Comparison of ENCODE assay signal across 30 mouse cellular contexts in genomic region chr6:41721430-41721829, GRCm38 (mm10). TPM values are rescaled to one million over a fixed set of nuclear protein-coding genes. Genes with fewer than 3 reads are reported as not detected.
"Had no signal": no experiment of that assay in that cellular context is flagged by ENCODE, and none has a peak within 500 bp of the region (broad histone marks: within the 10 kb centered on the region; RNA-seq: fewer than 3 reads in every experiment).

No protein-coding gene starts in this region.

- H3K27me3 ChIP-seq: intestine, embryonic 15.5 days; kidney, embryonic 15.5 days; limb, embryonic 12.5 days; limb, embryonic 15.5 days; midbrain, embryonic 13.5 days had no signal

- H3K27ac ChIP-seq: intestine, embryonic 15.5 days; kidney, embryonic 15.5 days; left cerebral cortex, adult 2 months; limb, embryonic 12.5 days; limb, embryonic 15.5 days; midbrain, embryonic 10.5 days; midbrain, embryonic 13.5 days; stomach, postnatal 0 days had no signal

- H3K36me3 ChIP-seq: intestine, embryonic 15.5 days; kidney, embryonic 15.5 days; limb, embryonic 12.5 days; limb, embryonic 15.5 days; midbrain, embryonic 10.5 days; midbrain, embryonic 13.5 days had no signal

- ATAC-seq: intestine, embryonic 15.5 days; midbrain, embryonic 13.5 days; midbrain, embryonic 16.5 days had no signal

- H3K9me3 ChIP-seq: intestine, embryonic 15.5 days; kidney, embryonic 15.5 days; limb, embryonic 12.5 days; limb, embryonic 15.5 days; midbrain, embryonic 10.5 days; midbrain, embryonic 13.5 days had no signal

- H3K9ac ChIP-seq: intestine, embryonic 15.5 days; kidney, embryonic 15.5 days; limb, embryonic 12.5 days; limb, embryonic 15.5 days; midbrain, embryonic 13.5 days had no signal

- H3K4me1 ChIP-seq: intestine, embryonic 15.5 days; kidney, embryonic 15.5 days; limb, embryonic 12.5 days; limb, embryonic 15.5 days; midbrain, embryonic 10.5 days; midbrain, embryonic 13.5 days had no signal

- H3K4me2 ChIP-seq: intestine, embryonic 15.5 days; kidney, embryonic 15.5 days; limb, embryonic 12.5 days; limb, embryonic 15.5 days; midbrain, embryonic 13.5 days had no signal

- DNase-seq: kidney, adult 11 months; kidney, adult 8-10 months; kidney, postnatal 10 days; kidney, postnatal 36 days; layer of hippocampus, postnatal 36 days; left cerebral cortex, postnatal 4 days; lung, adult 2 months; lung, postnatal 14 days; lung, postnatal 4 days; right cerebral cortex, postnatal 4 days; thymus, adult 2 months; thymus, postnatal 14 days had no signal

- H3K4me3 ChIP-seq: intestine, embryonic 15.5 days; kidney, embryonic 15.5 days; left cerebral cortex, adult 2 months; limb, embryonic 12.5 days; limb, embryonic 15.5 days; midbrain, embryonic 10.5 days; midbrain, embryonic 13.5 days had no signal

RNA-seq across cellular contexts. Expression of gene Kel, which starts 17.3 kb away (rescaled TPM):
- total RNA-seq: layer of hippocampus, adult 8-10 months; layer of hippocampus, postnatal 10 days; layer of hippocampus, postnatal 36 days; left cerebral cortex, adult 2 months; left cerebral cortex, postnatal 10 days; left cerebral cortex, postnatal 4 days; monocyte, adult 5-6 weeks had no signal
- polyA plus RNA-seq: lung, adult 2 months had no signal

RNA-seq across cellular contexts. Expression of gene Llcfc1, which starts 37.2 kb away (rescaled TPM):
- total RNA-seq: layer of hippocampus, adult 8-10 months; layer of hippocampus, postnatal 10 days; layer of hippocampus, postnatal 36 days; left cerebral cortex, adult 2 months; left cerebral cortex, postnatal 10 days; left cerebral cortex, postnatal 4 days; megakaryocyte, adult 5-6 weeks; monocyte, adult 5-6 weeks had no signal
- polyA plus RNA-seq: limb, embryonic 12.5 days; limb, embryonic 15.5 days; lung, adult 2 months; lung, embryonic 16.5 days; midbrain, embryonic 10.5 days; midbrain, embryonic 13.5 days; midbrain, embryonic 16.5 days; neural tube, embryonic 11.5 days; neural tube, embryonic 14.5 days; stomach, postnatal 0 days; thymus, adult 2 months had no signal

RNA-seq across cellular contexts. Expression of gene Trpv5, which starts 40.9 kb away (rescaled TPM):
- total RNA-seq: layer of hippocampus, adult 8-10 months; layer of hippocampus, postnatal 10 days; layer of hippocampus, postnatal 36 days; left cerebral cortex, adult 2 months; left cerebral cortex, postnatal 10 days; left cerebral cortex, postnatal 4 days; megakaryocyte, adult 5-6 weeks; monocyte, adult 5-6 weeks had no signal
- polyA plus RNA-seq: limb, embryonic 12.5 days; limb, embryonic 15.5 days; lung, adult 2 months; lung, embryonic 16.5 days; midbrain, embryonic 10.5 days; midbrain, embryonic 13.5 days; midbrain, embryonic 16.5 days; neural tube, embryonic 11.5 days; neural tube, embryonic 14.5 days; stomach, embryonic 14.5 days; stomach, postnatal 0 days; thymus, adult 2 months had no signal

RNA-seq across cellular contexts. Expression of gene Olfr459, which starts 53.5 kb away (rescaled TPM):
- total RNA-seq: layer of hippocampus, adult 8-10 months; layer of hippocampus, postnatal 10 days; layer of hippocampus, postnatal 36 days; left cerebral cortex, adult 2 months; left cerebral cortex, postnatal 10 days; left cerebral cortex, postnatal 4 days; megakaryocyte, adult 5-6 weeks; monocyte, adult 5-6 weeks had no signal
- polyA plus RNA-seq: intestine, embryonic 15.5 days; kidney, embryonic 15.5 days; limb, embryonic 12.5 days; limb, embryonic 15.5 days; lung, adult 2 months; lung, embryonic 16.5 days; midbrain, embryonic 10.5 days; midbrain, embryonic 13.5 days; midbrain, embryonic 16.5 days; neural tube, embryonic 11.5 days; neural tube, embryonic 14.5 days; stomach, embryonic 14.5 days; stomach, postnatal 0 days; thymus, adult 2 months had no signal
